Comparison of ENCODE assay signal across 17 mouse cellular contexts in genomic region chr8:108908066-108908465, GRCm38 (mm10).
DNase-seq lines count a peak whose midpoint lies in the region; ATAC-seq and TF ChIP-seq lines count a peak whose summit lies in the region.
"Had no signal": no experiment of that assay in that cellular context is flagged by ENCODE, and none has a peak within 500 bp of the region (broad histone marks: within the 10 kb centered on the region; RNA-seq: fewer than 3 reads in every experiment).

No protein-coding gene starts in this region.

- no peak for TF ChIP-seq POLR2A in liver, adult 2 months (IDR thresholded peaks at IDR 0.05; ENCODE audit: extremely low read depth, insufficient read depth, low read length)

- no peak overlapping the region for H3K4me3 ChIP-seq in liver, adult 2 months (ENCODE audit: insufficient read depth, low read depth, low read length)
- no peak overlapping the region for H3K4me3 ChIP-seq in hindbrain, embryonic 12.5 days
- H3K4me3 ChIP-seq in midbrain, embryonic 12.5 days: no peak overlapping the region
- H3K4me3 ChIP-seq in neural tube, embryonic 15.5 days (replicated peaks): no peak overlapping the region
- H3K4me3 ChIP-seq: embryonic facial prominence, embryonic 15.5 days had no signal

- no peaks in the 10 kb centered on the region for H3K9me3 ChIP-seq in hindbrain, embryonic 12.5 days (replicated peaks)
- no peaks in the 10 kb centered on the region for H3K9me3 ChIP-seq in midbrain, embryonic 12.5 days
- no peaks in the 10 kb centered on the region for H3K9me3 ChIP-seq in neural tube, embryonic 15.5 days (replicated peaks)
- H3K9me3 ChIP-seq: embryonic facial prominence, embryonic 15.5 days had no signal

- peak; percentile 30; the same call in 1 of the 2 replicates for ATAC-seq in hindbrain, embryonic 12.5 days (ENCODE audit: low FRiP score)
- ATAC-seq in midbrain, embryonic 12.5 days (ENCODE audit: low FRiP score, low read depth): 0 out of 2 replicates have a peak, but pooled peaks have one; percentile 35
- ATAC-seq in neural tube, embryonic 15.5 days (ENCODE audit: low FRiP score): no peak
- ATAC-seq: intestine, postnatal 0 days; Patski had no signal

- DNase-seq in liver, adult 2 months (ENCODE audit: extremely low read depth, low read depth, low spot score): peak; percentile 33
- no peak for DNase-seq in liver
- no peak for DNase-seq in right cerebral cortex, postnatal 10 days (ENCODE audit: low spot score in 2 of 2)
- DNase-seq in left cerebral cortex, postnatal 14 days (ENCODE audit: low spot score in 2 of 2): no peak
- DNase-seq in kidney, adult 8-10 months: no peak
- DNase-seq: cerebellum, adult 11-12 months; gastrocnemius, postnatal 14 days; kidney, postnatal 4 days; lung, adult 18-20 months; thymus, adult 18-20 months had no signal

- H3K4me1 ChIP-seq in liver, adult 2 months (ENCODE audit: control insufficient read depth, insufficient read depth, low read length): peaks cover 8% of the 10 kb centered on the region
- peaks cover 76% of the 10 kb centered on the region for H3K4me1 ChIP-seq in hindbrain, embryonic 12.5 days
- peaks cover 73% of the 10 kb centered on the region for H3K4me1 ChIP-seq in midbrain, embryonic 12.5 days
- peaks cover 53% of the 10 kb centered on the region for H3K4me1 ChIP-seq in neural tube, embryonic 15.5 days

- TF ChIP-seq CTCF in liver, adult 2 months (IDR thresholded peaks at IDR 0.05; ENCODE audit: low read depth, low read length): no peak

- H3K4me2 ChIP-seq in hindbrain, embryonic 12.5 days (replicated peaks): 0 out of 2 replicates have a peak overlapping the region, but pooled peaks have one; percentile 16
- peak overlapping the region; percentile 34; the same call in 1 of the 2 replicates for H3K4me2 ChIP-seq in midbrain, embryonic 12.5 days (replicated peaks)
- no peak overlapping the region for H3K4me2 ChIP-seq in neural tube, embryonic 15.5 days
- H3K4me2 ChIP-seq: embryonic facial prominence, embryonic 15.5 days had no signal

- no peaks in the 10 kb centered on the region for H3K79me2 ChIP-seq in liver, adult 2 months (ENCODE audit: control insufficient read depth, insufficient read depth, low read length)

- H3K27ac ChIP-seq in liver, adult 2 months (replicated peaks; ENCODE audit: insufficient read depth, low read depth, low read length): no peak overlapping the region
- peak overlapping the region; percentile 89 for H3K27ac ChIP-seq in hindbrain, embryonic 12.5 days
- peak overlapping the region; percentile 90 for H3K27ac ChIP-seq in midbrain, embryonic 12.5 days (replicated peaks)
- H3K27ac ChIP-seq in neural tube, embryonic 15.5 days (replicated peaks): peak overlapping the region; percentile 23; the same call in 1 of the 2 replicates
- H3K27ac ChIP-seq: embryonic facial prominence, embryonic 15.5 days; macrophage had no signal

- no peaks in the 10 kb centered on the region for H3K27me3 ChIP-seq in liver, adult 2 months (ENCODE audit: control insufficient read depth, insufficient read depth, low read length)
- H3K27me3 ChIP-seq in hindbrain, embryonic 12.5 days: no peaks in the 10 kb centered on the region
- H3K27me3 ChIP-seq in midbrain, embryonic 12.5 days: no peaks in the 10 kb centered on the region; the same call in 1 of the 2 replicates
- no peaks in the 10 kb centered on the region; the same call in 1 of the 2 replicates for H3K27me3 ChIP-seq in neural tube, embryonic 15.5 days (replicated peaks)
- H3K27me3 ChIP-seq: embryonic facial prominence, embryonic 15.5 days; Patski had no signal

- intact Hi-C loops in left cerebral cortex, postnatal 14 days (cut with DNase I): loop anchor here (5.0 kb wide), 1 partner anchor 509 kb away; no protein-coding TSS in a partner anchor

- 64% methylated on average over 9 of the region's 9 CpGs for WGBS in liver, adult 2 months
- WGBS in hindbrain, embryonic 12.5 days: 68% methylated on average over 9 of the region's 9 CpGs
- WGBS in midbrain, embryonic 12.5 days: 63% methylated on average over 9 of the region's 9 CpGs
- WGBS in neural tube, embryonic 15.5 days: 70% methylated on average over 9 of the region's 9 CpGs

- H3K36me3 ChIP-seq in liver, adult 2 months (ENCODE audit: control insufficient read depth, insufficient read depth, low read length): no peaks in the 10 kb centered on the region
- no peaks in the 10 kb centered on the region for H3K36me3 ChIP-seq in hindbrain, embryonic 12.5 days
- H3K36me3 ChIP-seq in midbrain, embryonic 12.5 days: no peaks in the 10 kb centered on the region
- H3K36me3 ChIP-seq in neural tube, embryonic 15.5 days: no peaks in the 10 kb centered on the region
- H3K36me3 ChIP-seq: embryonic facial prominence, embryonic 15.5 days had no signal

- no peak overlapping the region for H3K9ac ChIP-seq in liver, adult 2 months (ENCODE audit: low read depth, low read length)
- no peak overlapping the region for H3K9ac ChIP-seq in hindbrain, embryonic 12.5 days
- H3K9ac ChIP-seq in midbrain, embryonic 12.5 days (replicated peaks): 0 out of 2 replicates have a peak overlapping the region, but pooled peaks have one; percentile 26
- no peak overlapping the region; the same call in 1 of the 2 replicates for H3K9ac ChIP-seq in neural tube, embryonic 15.5 days (replicated peaks)
- H3K9ac ChIP-seq: embryonic facial prominence, embryonic 15.5 days had no signal
